Mouse (Mus musculus): ENCODE results near the gene Vmn1r237. TPM values are rescaled to one million over a fixed set of nuclear protein-coding genes. Genes with fewer than 3 reads are reported as not detected.

Gene Vmn1r237
- not detected for total RNA-seq (2021)

GRCm38 (mm10) chr17:21311565-21311964 is at the start of gene Vmn1r237:
Gene Vmn1r237, plus strand, starts transcription at chr17:21311865.
- intact Hi-C loops (cut with DNase I), result no loop called here
- DNase-seq, result no peak

GRCm38 (mm10) chr17:21272103-21272502 is 39.6 kb upstream of the Vmn1r237 start:
- peak; percentile 7 to 27 for DNase-seq
- intact Hi-C loops (cut with DNase I), result loop anchor here (2.0 kb wide), 3 partner anchors 111 to 241 kb away; partner anchors contain the start of genes Zfp54 and Zfp677

GRCm38 (mm10) chr17:21282642-21283041 is 29.0 kb upstream of the Vmn1r237 start, which contains the start of gene Vmn1r236:
Gene Vmn1r236, plus strand, starts transcription at chr17:21282942.
- DNase-seq, result no peak
- intact Hi-C loops (cut with DNase I), result no loop called here

- intact Hi-C loops (cut with DNase I), result no loop called here
These were observed 27.3 kb upstream of the Vmn1r237 start for GRCm38 (mm10) chr17:21284395-21284794.

GRCm38 (mm10) chr17:21289695-21290094 is 22.0 kb upstream of the Vmn1r237 start:
- no peak for DNase-seq
- intact Hi-C loops (cut with DNase I), result no loop called here

More at GRCm38 (mm10) chr17:21284395-21284794, 27.3 kb upstream of the Vmn1r237 start:
- DNase-seq, result no peak

Small RNA genes within 50 kb of the gene (microRNA-seq; reads per million reads assigned to microRNA genes)
- gene Gm26384 (ENCODE audit: borderline number of aligned reads in 2 of 2), result 0 reads per million in 2 experiments

Other genes starting within 250 kb of the Vmn1r237 start
- not detected for gene Vmn1r234, start 85.8 kb upstream of the Vmn1r237 start, total RNA-seq (2021)
- not detected for gene Vmn1r235, start 55.5 kb upstream of the Vmn1r237 start, total RNA-seq (2021)
- gene Vmn1r236, start 28.9 kb upstream of the Vmn1r237 start, total RNA-seq (2021), result not detected
- gene Zfp677, start 71.9 kb downstream of the Vmn1r237 start, total RNA-seq (2021), result 1 to 10 TPM in 1 of 2 experiments, under 1 TPM in 1; 0.68 to 1.2 TPM
- gene Zfp54, start 111.4 kb downstream of the Vmn1r237 start, total RNA-seq (2021), result 1 to 10 TPM in 1 of 2 experiments, under 1 TPM in 1; 0.68 to 1.5 TPM
- 1 to 10 TPM; 6.8 to 7.4 TPM for gene Zfp51, start 138.5 kb downstream of the Vmn1r237 start, total RNA-seq (2021)
- gene Zfp53, start 177.1 kb downstream of the Vmn1r237 start, total RNA-seq (2021), result 1 to 10 TPM; 1.7 to 2.6 TPM
- 1 to 10 TPM; 5.4 to 6.4 TPM for gene Zfp52, start 223.7 kb downstream of the Vmn1r237 start, total RNA-seq (2021)

All from heart, postnatal 36 days (tissue).